Mouse (Mus musculus): ENCODE data around the gene Ctxn2. TPM values are rescaled to one million over a fixed set of nuclear protein-coding genes. Genes with fewer than 3 reads are reported as not detected.
A peak's percentile ranks its signal among the peaks of the same experiment; 100 is the strongest.
"Not testable (repeated sequence)": the region's sequence is repeated elsewhere in the genome, so short reads cannot be mapped to it uniquely, and the experiment has no call there.

Gene Ctxn2
- not detected in 2 replicates for polyA plus RNA-seq (2012; ENCODE audit: insufficient read depth, insufficient read length, missing spikeins)

DNA sequence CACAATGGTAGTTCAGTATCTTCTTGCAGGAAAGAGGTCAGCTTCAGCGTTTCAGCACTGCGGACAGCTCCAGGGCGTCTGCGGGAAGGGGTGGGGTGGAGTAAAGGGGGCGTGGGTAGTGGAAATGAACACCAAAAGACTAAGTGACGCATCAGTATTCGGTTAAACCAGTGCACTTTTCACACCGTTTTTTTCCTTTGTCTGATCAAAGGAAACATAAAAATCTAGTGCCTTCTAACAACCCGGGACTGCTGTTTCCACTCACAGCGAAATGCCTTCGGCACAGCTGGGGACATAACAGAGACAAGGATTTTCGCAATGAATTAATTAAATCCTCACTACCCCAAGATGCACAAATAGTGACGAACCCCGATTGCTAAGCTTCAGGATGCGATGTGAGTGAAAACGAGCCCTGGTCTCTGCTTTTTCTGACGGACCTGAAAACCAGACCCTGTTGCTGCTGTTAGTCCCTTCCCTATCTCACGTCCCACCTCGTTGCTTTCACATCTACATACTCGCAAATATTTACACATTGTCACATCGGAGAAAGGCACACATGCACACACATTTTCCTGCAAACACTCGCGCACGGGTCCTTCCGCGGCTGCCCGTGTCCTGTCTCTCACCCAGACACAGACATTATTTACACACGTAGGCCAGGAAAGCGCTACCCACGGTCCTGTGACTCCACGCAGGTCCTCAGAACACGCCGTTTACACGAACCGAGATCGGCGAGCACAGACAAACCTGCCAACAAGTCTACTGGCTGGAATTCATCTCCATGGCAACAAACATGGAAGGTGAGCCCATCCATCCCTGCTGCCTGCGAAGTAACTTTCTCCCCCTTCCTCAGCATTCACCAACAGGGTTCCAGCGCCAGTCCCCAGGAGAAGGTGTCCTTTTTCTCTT is at the start of gene Ctxn2:
Gene Ctxn2 (plus strand): TSS at position 790 of the 909 bp plus-strand sequence.
- H3K27ac ChIP-seq (replicated peaks; ENCODE audit: low read depth, low read length) = no peak within 1 kb of the TSS
- H3K4me1 ChIP-seq (ENCODE audit: control insufficient read depth, insufficient read depth, insufficient read length, low read length) = no peaks in the 10 kb centered on the region; the same call in none of the 2 replicates
- no peak within 1 kb of the TSS for H3K4me3 ChIP-seq (ENCODE audit: insufficient read depth, low read depth, low read length)

DNA sequence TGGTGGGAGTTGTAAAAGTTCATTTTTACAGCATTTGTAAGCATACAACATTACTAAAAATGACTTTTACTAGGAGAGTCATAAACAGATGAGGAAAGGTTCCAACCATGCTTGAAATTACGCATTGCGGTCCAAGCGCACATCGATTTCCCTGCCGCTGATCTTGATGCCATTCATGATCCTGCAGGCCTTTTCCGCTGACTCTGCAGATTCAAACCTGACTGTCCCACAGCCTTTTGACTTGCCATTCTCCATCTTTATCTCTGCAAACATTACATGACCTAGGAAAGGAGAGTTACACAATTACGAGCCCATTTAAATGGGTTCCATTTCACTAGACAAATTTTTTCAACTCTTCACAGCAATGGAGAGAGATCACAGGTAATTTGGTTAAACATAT is 47.7 kb upstream of the Ctxn2 start:
- Histone ChIP-seq H3K27ac (replicated peaks; ENCODE audit: low read depth, low read length) (no peak overlapping the region), H3K4me1 (ENCODE audit: control insufficient read depth, insufficient read depth, insufficient read length, low read length) (no peaks in the 10 kb centered on the region), H3K4me3 (ENCODE audit: insufficient read depth, low read depth, low read length) (no peak overlapping the region)

DNA sequence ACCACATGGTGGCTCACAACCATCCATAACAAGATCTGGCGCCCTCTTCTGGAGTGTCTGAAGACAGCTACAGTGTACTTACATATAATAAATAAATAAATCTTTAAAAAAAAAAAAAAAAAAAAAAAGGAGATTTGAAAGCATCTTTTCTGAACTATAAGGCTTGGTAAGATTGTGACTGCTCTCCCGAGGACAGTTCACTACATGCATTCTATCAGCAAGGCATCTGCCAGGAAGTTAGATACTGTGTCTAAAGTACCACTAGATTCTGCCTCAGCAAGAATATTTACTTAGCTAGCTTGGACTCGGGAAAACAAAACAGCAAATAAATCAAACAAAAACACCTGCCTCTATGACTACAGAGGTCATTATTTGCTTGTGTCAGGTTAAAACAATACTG is 44.4 kb upstream of the Ctxn2 start:
- H3K4me3 ChIP-seq (ENCODE audit: insufficient read depth, low read depth, low read length); H3K4me1 ChIP-seq (ENCODE audit: control insufficient read depth, insufficient read depth, insufficient read length, low read length); H3K27ac ChIP-seq (replicated peaks; ENCODE audit: low read depth, low read length): not testable (repeated sequence)

DNA sequence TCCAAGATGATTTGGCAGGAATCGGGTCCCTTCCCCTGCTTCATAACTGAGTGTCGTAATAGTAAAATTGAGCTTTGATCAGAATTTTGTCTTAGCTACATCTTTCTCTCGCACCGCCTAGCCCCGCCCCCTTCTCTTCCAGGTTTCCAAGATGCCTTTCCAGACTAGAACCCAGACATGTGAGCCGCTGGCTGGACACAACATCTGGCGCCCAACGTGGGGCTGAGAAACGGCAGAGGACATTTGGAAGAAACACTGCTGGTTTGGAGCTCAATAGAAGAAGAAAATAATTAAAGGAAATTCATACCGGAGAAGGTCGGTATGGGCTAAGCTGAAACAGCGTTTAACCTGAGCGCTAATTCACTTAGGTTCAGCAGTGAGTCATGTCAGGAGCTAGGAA is 32.0 kb upstream of the Ctxn2 start:
- not testable (repeated sequence) for H3K4me1 ChIP-seq (ENCODE audit: control insufficient read depth, insufficient read depth, insufficient read length, low read length); H3K27ac ChIP-seq (replicated peaks; ENCODE audit: low read depth, low read length); H3K4me3 ChIP-seq (ENCODE audit: insufficient read depth, low read depth, low read length)

DNA sequence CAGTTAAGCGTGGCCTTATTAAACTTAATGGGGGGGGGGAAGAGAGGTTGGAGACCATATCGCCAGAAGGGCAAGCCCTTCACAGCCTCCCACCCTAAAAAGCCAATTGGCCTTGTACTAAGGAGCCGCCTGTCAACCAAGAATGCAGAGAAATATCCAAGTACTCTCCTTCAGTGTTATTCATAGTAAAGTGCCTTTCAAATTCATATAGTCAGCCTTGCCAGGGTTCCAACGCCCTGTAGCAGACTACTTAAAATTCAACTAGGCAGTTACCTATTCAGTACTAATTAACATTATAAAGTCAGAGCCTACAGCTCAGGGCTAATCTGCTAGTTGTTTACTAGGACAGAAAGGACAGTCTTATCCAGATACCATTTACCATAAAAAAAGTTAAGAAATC is 30.0 kb upstream of the Ctxn2 start:
- H3K4me1 ChIP-seq (ENCODE audit: control insufficient read depth, insufficient read depth, insufficient read length, low read length); H3K27ac ChIP-seq (replicated peaks; ENCODE audit: low read depth, low read length): not testable (repeated sequence)

DNA sequence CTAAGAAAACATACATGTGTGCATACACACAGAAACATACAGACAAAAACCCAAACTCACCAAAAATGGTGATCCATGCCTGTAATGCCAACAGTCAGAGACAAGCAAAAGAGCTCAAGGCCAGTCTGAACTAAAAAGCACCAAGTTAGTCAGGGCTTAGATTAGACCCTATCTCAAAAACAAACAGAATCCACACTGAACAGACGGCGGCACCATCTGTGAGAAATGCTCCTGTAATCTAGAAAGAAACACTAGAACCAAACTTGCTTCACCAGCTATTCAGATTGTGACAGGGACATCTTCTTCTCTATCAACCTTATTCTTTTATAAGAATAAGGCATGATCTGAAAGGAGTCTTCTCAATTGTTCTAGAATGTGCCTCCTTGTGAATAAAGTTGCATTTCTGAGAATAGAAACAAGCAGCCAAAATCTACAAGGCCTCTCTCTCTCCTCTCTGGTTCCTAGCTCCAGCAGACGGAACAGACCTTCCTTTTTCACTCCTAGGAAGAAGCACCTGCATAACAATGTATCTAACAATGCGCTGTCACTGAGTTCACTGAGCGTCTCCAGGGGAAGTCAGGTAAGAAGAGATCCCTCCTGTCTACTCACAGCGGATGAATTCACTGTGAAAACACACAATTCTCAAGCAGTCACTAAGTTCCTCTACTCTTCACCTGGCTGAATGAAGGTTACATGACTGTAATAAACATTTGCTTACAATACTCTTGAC is 16.9 kb upstream of the Ctxn2 start:
- no peak overlapping the region for H3K27ac ChIP-seq (replicated peaks; ENCODE audit: low read depth, low read length)
- no peak overlapping the region for H3K4me3 ChIP-seq (ENCODE audit: insufficient read depth, low read depth, low read length)
- no peaks in the 10 kb centered on the region for H3K4me1 ChIP-seq (ENCODE audit: control insufficient read depth, insufficient read depth, insufficient read length, low read length)

More for the DNA sequence above, 30.0 kb upstream of the Ctxn2 start:
- not testable (repeated sequence) for H3K4me3 ChIP-seq (ENCODE audit: insufficient read depth, low read depth, low read length)

DNA sequence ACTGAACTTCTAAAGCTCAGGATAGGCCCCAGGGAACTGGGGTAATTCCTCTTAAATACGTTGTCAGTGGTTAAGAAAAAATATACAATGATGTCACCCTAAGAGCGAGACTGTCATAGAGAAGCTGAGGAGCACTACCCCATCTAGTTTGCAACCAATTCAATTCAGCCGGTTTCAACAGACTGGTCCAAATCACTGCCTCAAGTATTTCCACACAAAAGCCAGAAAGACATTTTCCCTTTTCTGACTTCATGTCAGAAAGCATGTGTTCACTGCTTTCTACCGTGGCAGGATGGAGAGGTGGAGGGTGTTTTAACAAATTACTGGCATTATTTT is 14.2 kb upstream of the Ctxn2 start:
- Histone ChIP-seq H3K4me1 (ENCODE audit: control insufficient read depth, insufficient read depth, insufficient read length, low read length) (no peaks in the 10 kb centered on the region), H3K27ac (replicated peaks; ENCODE audit: low read depth, low read length) (no peak overlapping the region), H3K4me3 (ENCODE audit: insufficient read depth, low read depth, low read length) (peak overlapping the region; percentile 87)

DNA sequence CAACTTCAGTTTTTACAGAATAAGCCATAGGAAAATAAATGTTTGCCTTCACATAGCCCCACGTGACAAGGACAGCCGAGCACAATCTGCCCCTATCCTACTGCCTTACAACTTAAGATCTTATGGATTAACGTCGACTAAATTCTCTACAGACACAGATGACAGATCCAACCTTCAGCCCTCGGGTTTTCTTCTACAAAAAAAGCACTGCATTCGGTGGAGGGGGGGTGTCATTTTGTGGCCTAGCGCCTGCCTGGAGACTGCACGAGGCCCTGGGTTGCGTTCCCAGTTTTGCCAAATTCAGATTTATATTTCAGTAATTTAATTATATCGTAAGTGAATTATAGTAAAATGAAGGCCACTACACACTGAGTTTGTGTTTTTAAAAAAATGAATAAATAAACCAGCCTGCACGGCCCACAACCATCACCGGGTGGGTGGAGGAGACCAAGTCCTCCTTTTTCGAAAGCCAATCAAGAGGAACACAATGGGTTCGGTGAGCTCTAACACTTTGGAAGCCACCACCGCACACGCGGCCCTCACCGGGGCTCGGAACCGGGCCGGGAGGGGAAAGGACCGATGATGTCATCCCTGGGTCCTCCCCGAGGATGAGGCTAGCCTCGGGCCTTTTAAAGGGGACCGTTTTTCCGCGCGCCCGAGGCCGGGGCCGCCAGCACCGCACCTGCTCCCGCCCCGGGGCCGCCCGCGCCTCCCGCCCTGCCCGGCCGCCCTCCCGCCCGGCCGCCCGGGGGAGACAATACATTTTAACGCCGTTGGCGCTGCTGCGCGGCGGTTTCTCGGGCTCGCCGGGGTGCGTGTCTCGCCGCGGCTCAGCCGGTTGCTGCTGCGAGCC is 13.6 kb upstream of the Ctxn2 start:
- no peak overlapping the region; the same call in 1 of the 2 replicates for H3K27ac ChIP-seq (replicated peaks; ENCODE audit: low read depth, low read length)
- H3K4me3 ChIP-seq (ENCODE audit: insufficient read depth, low read depth, low read length) = peak overlapping the region; percentile 87
- no peaks in the 10 kb centered on the region for H3K4me1 ChIP-seq (ENCODE audit: control insufficient read depth, insufficient read depth, insufficient read length, low read length)

DNA sequence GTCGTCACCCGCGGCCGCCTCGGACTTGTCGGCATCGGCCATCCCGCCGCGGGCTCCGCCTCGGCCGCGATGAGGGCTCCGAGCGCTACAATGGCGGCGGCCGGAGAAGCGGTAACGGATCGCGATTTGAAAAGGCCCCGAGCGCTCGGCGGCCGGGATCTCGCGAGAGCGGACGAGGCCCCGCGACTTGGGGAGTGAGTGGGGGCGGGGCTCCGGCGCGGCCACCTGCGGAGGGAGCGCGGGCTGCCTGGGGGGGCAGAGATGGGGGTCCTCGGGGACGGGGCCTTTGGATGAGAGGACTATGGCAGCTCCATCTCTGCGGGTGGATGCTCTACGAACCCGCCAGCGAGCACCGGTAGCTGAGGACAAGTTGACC is 13.0 kb upstream of the Ctxn2 start, which contains the start of gene Myef2:
Gene Myef2 (minus strand): TSS at position 185 of the 376 bp plus-strand sequence.
- Histone ChIP-seq H3K27ac (replicated peaks; ENCODE audit: low read depth, low read length) (no peak within 1 kb of the TSS; the same call in 1 of the 2 replicates), H3K4me3 (ENCODE audit: insufficient read depth, low read depth, low read length) (peak within 1 kb of the TSS; percentile 87), H3K4me1 (ENCODE audit: control insufficient read depth, insufficient read depth, insufficient read length, low read length) (no peaks in the 10 kb centered on the region)

DNA sequence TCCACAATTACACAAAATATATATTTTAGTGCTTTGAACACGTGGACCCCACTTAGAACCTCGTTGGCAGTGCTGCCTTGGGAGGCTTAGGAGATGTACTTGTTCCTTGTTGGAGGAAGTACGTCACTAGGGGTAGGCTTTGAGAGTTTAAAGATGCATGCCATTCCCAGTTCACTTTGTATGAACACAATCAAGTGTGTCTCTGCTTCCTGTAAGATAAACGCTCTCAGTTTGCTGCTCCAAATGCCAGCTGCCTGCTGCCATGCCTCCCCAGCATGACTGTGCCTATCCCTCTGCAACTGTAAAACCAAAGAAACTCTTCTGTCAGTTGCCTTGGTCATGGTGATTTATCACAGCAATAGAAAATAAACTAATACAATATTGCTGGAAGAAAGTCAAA is 10.7 kb upstream of the Ctxn2 start:
- Histone ChIP-seq H3K4me3 (ENCODE audit: insufficient read depth, low read depth, low read length) (no peak overlapping the region), H3K4me1 (ENCODE audit: control insufficient read depth, insufficient read depth, insufficient read length, low read length) (no peaks in the 10 kb centered on the region), H3K27ac (replicated peaks; ENCODE audit: low read depth, low read length) (no peak overlapping the region)

DNA sequence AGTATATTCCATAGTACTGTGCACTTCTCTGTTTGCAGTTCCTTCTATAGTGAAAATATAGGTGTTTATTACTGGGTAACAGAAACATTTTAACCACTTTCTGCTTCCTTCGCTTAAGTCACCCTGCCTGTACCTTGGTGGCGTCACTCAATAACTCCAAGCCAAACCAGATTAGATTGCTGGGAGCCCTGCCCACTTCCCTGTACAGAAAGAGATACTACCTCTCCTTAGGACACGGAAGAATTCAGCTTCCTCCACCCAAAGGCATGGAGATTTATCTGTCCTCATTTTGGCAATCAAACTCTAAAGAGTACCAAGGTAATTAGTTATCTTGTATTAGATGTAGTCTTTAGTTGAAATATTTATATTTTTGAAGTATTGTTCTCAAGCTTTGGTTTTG is 9.7 kb upstream of the Ctxn2 start:
- Histone ChIP-seq H3K4me3 (ENCODE audit: insufficient read depth, low read depth, low read length) (no peak overlapping the region), H3K27ac (replicated peaks; ENCODE audit: low read depth, low read length) (no peak overlapping the region), H3K4me1 (ENCODE audit: control insufficient read depth, insufficient read depth, insufficient read length, low read length) (no peaks in the 10 kb centered on the region)

DNA sequence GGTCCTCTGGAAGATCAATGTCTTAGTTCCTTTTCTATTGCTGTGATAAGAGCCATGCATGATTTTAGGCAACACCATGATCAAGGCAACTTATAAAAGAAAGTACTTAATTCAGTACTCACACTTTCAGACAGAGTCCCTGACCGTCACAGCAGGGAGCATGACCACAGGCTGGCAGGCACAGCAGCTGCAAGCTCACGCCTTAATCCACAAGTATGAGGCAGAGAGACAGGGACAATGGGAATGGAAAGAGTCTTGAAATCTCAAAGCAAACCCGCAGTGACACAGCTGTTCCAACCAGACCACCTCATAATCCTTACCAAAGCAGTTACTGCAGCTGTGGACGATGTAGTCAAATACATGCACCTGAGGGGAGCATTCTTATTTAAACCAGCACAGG is 2.4 kb upstream of the Ctxn2 start:
- no peak overlapping the region for H3K27ac ChIP-seq (replicated peaks; ENCODE audit: low read depth, low read length)
- H3K4me1 ChIP-seq (ENCODE audit: control insufficient read depth, insufficient read depth, insufficient read length, low read length) = no peaks in the 10 kb centered on the region; the same call in none of the 2 replicates
- H3K4me3 ChIP-seq (ENCODE audit: insufficient read depth, low read depth, low read length) = no peak overlapping the region

DNA sequence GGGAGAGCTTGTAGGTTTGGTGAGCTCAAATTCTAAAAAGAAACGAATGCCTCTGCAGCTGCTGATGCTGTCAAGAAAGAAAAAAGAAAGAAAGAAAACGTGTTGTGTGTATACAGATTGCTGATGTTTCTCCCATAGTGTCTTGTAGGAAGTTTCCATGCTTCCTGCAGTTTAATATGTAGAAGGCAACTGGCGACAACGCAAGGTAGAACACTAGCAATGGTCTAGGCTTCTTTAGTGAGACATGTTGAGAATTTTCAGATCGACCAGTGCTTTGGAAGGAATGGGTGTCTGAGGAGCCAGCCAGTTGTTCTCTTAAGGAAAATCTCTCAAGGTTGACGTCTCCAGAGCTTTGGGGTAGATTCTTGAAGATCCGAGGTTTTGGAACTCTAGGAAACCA is 354 bp downstream of the Ctxn2 start:
- Histone ChIP-seq H3K4me3 (ENCODE audit: insufficient read depth, low read depth, low read length) (no peak overlapping the region), H3K4me1 (ENCODE audit: control insufficient read depth, insufficient read depth, insufficient read length, low read length) (no peaks in the 10 kb centered on the region; the same call in none of the 2 replicates), H3K27ac (replicated peaks; ENCODE audit: low read depth, low read length) (no peak overlapping the region)

DNA sequence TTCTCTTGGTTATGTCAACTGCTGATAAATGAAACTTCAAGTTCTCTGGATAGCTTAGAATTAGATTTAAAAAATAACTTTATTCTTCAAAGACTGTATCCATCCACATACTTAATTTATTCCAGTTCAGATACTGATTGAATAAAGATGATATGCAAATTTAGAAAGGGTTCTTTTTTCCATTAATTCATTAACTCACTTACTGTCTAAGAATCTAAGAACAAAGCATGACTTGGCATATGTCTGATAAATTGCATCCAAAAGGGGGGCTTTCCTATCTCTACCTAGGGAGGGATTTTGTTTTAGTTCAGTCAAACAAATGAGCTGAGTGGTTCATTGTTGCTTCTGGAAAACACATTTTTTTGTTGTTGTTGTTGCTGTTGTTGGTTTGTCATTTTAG is 5.8 kb downstream of the Ctxn2 start:
- H3K27ac ChIP-seq (replicated peaks; ENCODE audit: low read depth, low read length) = no peak overlapping the region
- no peak overlapping the region for H3K4me3 ChIP-seq (ENCODE audit: insufficient read depth, low read depth, low read length)
- no peaks in the 10 kb centered on the region for H3K4me1 ChIP-seq (ENCODE audit: control insufficient read depth, insufficient read depth, insufficient read length, low read length)

DNA sequence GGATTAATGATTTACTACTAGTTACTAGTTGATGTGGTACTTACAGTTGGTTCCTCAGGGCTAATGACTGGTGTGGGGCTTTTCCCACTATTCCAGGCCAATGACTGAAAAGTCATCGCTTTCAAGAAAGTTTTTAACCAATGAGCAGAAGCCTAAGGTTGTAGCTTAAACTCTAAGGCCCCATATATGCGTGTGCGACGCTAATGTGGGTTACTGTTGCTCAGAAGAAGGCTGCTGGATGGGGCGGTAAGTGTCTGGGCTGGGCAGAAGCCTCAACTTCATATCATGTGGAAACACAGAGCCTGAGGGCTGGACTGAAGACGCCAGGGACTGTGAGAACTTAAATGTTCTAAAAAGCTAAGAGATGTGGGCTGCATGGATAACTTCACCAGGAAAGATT is 15.9 kb downstream of the Ctxn2 start, which contains the start of gene Slc12a1:
Gene Slc12a1 (plus strand): TSS at position 118 of the 400 bp plus-strand sequence.
- Histone ChIP-seq H3K4me3 (ENCODE audit: insufficient read depth, low read depth, low read length) (no peak within 1 kb of the TSS), H3K27ac (replicated peaks; ENCODE audit: low read depth, low read length) (no peak within 1 kb of the TSS), H3K4me1 (ENCODE audit: control insufficient read depth, insufficient read depth, insufficient read length, low read length) (no peaks in the 10 kb centered on the region)

All from brown adipose tissue, adult 24 weeks (tissue).